Mouse (Mus musculus) lung, postnatal 25 days (tissue): Measurements from ENCODE around the gene Bpnt1.

ENCODE experiments used
- DNase-seq: peaks from one replicate; pipeline ENCODE4 v3.0.0; 2022; ENCODE audit warnings: low spot score

The Bpnt1 gene

GRCm38 (mm10) chr1:185331364-185331763, 585 bp upstream of the Bpnt1 start:
- no peak for DNase-seq

GRCm38 (mm10) chr1:185333651-185334050, 1.7 kb downstream of the Bpnt1 start:
- DNase-seq: no peak

- DNase-seq: no peak
Observed at GRCm38 (mm10) chr1:185334136-185334535, 2.2 kb downstream of the Bpnt1 start.

- DNase-seq: no peak
Observed at GRCm38 (mm10) chr1:185335231-185335765, 3.3 kb downstream of the Bpnt1 start.

- DNase-seq: no peak
Observed at GRCm38 (mm10) chr1:185336535-185336934, 4.6 kb downstream of the Bpnt1 start.

GRCm38 (mm10) chr1:185342441-185342840, 10.5 kb downstream of the Bpnt1 start:
- DNase-seq: no peak

- DNase-seq: no peak
Observed at GRCm38 (mm10) chr1:185343422-185343821, 11.5 kb downstream of the Bpnt1 start.

- DNase-seq: no peak
Observed at GRCm38 (mm10) chr1:185346188-185346587, 14.2 kb downstream of the Bpnt1 start.

- DNase-seq: no peak
Observed at GRCm38 (mm10) chr1:185349741-185350140, 17.8 kb downstream of the Bpnt1 start.

- no peak for DNase-seq
Observed at GRCm38 (mm10) chr1:185350611-185351010, 18.7 kb downstream of the Bpnt1 start.

- no peak for DNase-seq
Observed at GRCm38 (mm10) chr1:185352151-185352550, 20.2 kb downstream of the Bpnt1 start.

- DNase-seq: no peak
Observed at GRCm38 (mm10) chr1:185353351-185353750, 21.4 kb downstream of the Bpnt1 start.

- DNase-seq: no peak
Observed at GRCm38 (mm10) chr1:185354731-185355130, 22.8 kb downstream of the Bpnt1 start.

GRCm38 (mm10) chr1:185356246-185356645, 24.3 kb downstream of the Bpnt1 start:
- DNase-seq: no peak

GRCm38 (mm10) chr1:185358211-185358610, 26.3 kb downstream of the Bpnt1 start:
- DNase-seq: no peak

GRCm38 (mm10) chr1:185362677-185363520, 30.9 kb downstream of the Bpnt1 start, which contains the start of gene Eprs:
TSS of gene Eprs (plus strand) at chr1:185363044.
- DNase-seq: peak; percentile 99

- DNase-seq: peak; percentile 55
Observed at GRCm38 (mm10) chr1:185363526-185364182, 31.7 kb downstream of the Bpnt1 start.

GRCm38 (mm10) chr1:185364183-185364540, 32.2 kb downstream of the Bpnt1 start:
- no peak for DNase-seq

- DNase-seq: no peak
Observed at GRCm38 (mm10) chr1:185367383-185367782, 35.4 kb downstream of the Bpnt1 start.

GRCm38 (mm10) chr1:185369979-185370378, 38.0 kb downstream of the Bpnt1 start:
- no peak for DNase-seq

- no peak for DNase-seq
Observed at GRCm38 (mm10) chr1:185376390-185376789, 44.4 kb downstream of the Bpnt1 start.

- DNase-seq: no peak
Observed at GRCm38 (mm10) chr1:185377429-185377828, 45.5 kb downstream of the Bpnt1 start.

- DNase-seq: no peak
Observed at GRCm38 (mm10) chr1:185401615-185402014, 69.7 kb downstream of the Bpnt1 start.
